Mouse (Mus musculus): ENCODE data around the gene Magel2. TPM values are rescaled to one million over a fixed set of nuclear protein-coding genes. Genes with fewer than 3 reads are reported as not detected.
A peak's percentile ranks its signal among the peaks of the same experiment; 100 is the strongest.

Gene Magel2
- polyA plus RNA-seq, 1 experiment from 2014 or later, result 11.9 TPM

DNA sequence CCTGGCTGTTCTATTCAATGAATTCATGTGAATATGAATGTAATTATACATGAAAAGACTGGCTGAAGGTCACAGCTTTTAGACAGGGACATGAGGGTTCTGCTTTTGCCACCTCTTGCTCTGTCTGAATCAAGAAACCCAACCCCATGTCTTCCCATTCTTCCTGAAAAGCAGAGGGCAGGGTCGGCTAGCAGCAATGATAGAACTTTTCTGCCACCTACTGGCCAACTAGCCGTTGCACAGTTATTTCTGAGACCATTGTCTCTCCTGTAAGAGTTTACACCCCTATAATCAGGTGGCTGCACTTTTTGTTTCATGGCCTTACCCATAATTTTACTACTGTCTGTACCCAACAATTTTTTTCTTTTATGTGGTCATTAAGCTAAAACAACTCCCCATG, 5.6 kb downstream of the Magel2 start:
- Histone ChIP-seq H3K9ac (replicated peaks) (no peak overlapping the region), H3K4me2 (replicated peaks) (no peak overlapping the region), H3K27me3 (no peaks in the 10 kb centered on the region), H3K36me3 (no peaks in the 10 kb centered on the region), H3K9me3 (no peaks in the 10 kb centered on the region; the same call in 1 of the 2 replicates), H3K4me3 (no peak overlapping the region), H3K27ac (replicated peaks) (no peak overlapping the region), H3K4me1 (no peaks in the 10 kb centered on the region; the same call in 1 of the 2 replicates)
- WGBS, result 14% methylated on average over 2 of the region's 2 CpGs
- peak; percentile 62 for ATAC-seq (replicated peaks)

DNA sequence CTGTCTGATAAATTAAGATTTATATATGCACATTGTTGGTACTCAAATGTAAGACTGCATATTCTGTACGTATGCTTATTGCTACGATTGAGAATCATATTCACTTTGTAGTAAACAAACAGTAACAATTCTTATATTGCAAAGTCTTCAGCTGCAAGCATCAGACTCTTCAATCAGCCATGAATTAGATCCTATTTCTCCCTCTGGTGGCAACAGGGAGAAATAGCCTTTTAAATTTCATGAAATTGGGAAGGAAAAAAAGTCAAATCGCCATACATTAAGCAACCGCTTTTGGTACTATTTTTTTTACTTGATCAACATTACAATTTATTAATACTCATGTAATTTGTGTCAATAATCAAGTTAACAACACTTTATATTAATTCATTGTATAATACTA, 11.5 kb downstream of the Magel2 start:
- no peak overlapping the region for H3K4me3 ChIP-seq

DNA sequence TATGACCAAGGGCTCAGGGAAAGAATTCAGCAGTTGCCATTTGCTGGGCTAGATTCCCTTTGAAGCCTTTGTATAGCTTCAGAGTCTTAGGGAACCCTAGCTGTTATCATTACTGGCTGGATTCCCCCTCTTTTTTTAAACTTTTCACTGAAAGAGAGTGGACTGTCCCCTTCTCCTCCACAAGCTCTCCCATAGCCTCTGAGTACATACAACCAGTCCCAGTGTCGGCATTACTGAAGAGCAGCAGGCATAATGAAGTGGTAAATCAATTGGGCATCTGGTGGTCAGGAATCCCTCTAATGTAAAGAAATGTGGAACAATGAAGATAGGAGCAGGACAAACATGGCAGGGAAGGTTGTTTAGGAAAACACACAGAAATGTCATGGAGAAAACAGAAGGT, 15.4 kb downstream of the Magel2 start:
- Histone ChIP-seq H3K4me1 (no peaks in the 10 kb centered on the region), H3K27ac (replicated peaks) (no peak overlapping the region), H3K4me3 (no peak overlapping the region), H3K36me3 (no peaks in the 10 kb centered on the region), H3K9ac (replicated peaks) (no peak overlapping the region), H3K4me2 (replicated peaks) (no peak overlapping the region), H3K9me3 (no peaks in the 10 kb centered on the region), H3K27me3 (no peaks in the 10 kb centered on the region)
- WGBS, result 50% methylated on average over 1 of the region's 1 CpGs
- no peak for ATAC-seq (replicated peaks)

More for the DNA sequence above, 11.5 kb downstream of the Magel2 start:
- WGBS, result 48% methylated on average over 4 of the region's 4 CpGs
- Histone ChIP-seq H3K9me3 (no peaks in the 10 kb centered on the region), H3K27me3 (no peaks in the 10 kb centered on the region), H3K4me1 (no peaks in the 10 kb centered on the region), H3K4me2 (replicated peaks) (no peak overlapping the region), H3K36me3 (no peaks in the 10 kb centered on the region), H3K27ac (replicated peaks) (no peak overlapping the region), H3K9ac (replicated peaks) (no peak overlapping the region)
- no peak for ATAC-seq (replicated peaks)

DNA sequence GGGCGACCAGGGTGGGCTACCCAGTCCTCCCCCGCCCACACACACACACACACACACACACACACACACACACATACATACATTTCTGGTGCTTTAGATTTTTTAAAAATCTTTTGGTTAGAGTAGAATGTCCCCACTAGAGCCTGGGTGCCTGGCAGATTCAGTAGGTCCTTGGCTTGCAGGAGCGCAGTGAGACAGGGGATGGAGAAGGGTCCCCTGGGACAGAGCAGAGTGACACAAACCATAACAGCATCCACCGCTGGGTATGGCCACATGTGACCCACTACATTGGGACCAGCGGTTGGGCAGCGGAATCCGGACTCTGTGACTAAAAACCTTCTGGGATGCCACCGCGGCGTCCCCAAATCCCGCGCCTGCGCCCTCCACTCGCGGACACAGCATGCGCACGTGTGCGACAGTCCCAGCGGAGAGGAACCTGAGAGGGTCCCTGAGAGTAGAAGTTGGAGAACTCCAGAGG, 29.8 kb downstream of the Magel2 start:
- H3K27ac ChIP-seq (replicated peaks), result no peak overlapping the region
- no peaks in the 10 kb centered on the region for H3K4me1 ChIP-seq
- ATAC-seq (replicated peaks), result peak; percentile 68
- no peaks in the 10 kb centered on the region for H3K36me3 ChIP-seq
- H3K4me2 ChIP-seq (replicated peaks), result peak overlapping the region; percentile 45
- H3K9me3 ChIP-seq, result no peaks in the 10 kb centered on the region
- 41% methylated on average over 19 of the region's 19 CpGs for WGBS
- H3K4me3 ChIP-seq, result peak overlapping the region; percentile 35
- no peaks in the 10 kb centered on the region for H3K27me3 ChIP-seq
- peak overlapping the region; percentile 34 for H3K9ac ChIP-seq (replicated peaks)

DNA sequence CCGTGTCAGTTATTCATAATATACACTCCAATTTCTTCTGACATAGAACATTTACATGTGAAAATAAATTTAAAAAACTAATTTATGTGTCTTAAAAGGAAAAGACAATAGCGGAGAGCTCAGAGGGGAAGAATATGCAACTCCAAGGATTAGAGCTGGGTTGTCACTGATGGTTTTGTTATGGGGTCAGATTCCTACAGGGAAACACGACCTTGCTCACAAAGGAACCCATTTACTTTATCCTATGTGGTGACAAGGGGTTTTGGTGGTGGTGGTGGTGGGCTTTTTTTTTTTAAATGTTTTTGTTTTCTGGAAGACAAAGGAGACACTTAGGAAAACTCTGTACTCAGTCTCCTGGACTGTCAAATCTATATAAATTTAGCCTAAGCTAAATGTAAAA, 31.0 kb downstream of the Magel2 start:
- WGBS, result 25% methylated on average over 3 of the region's 3 CpGs
- Histone ChIP-seq H3K27me3 (no peaks in the 10 kb centered on the region), H3K4me3 (no peak overlapping the region), H3K36me3 (no peaks in the 10 kb centered on the region), H3K4me1 (no peaks in the 10 kb centered on the region), H3K27ac (replicated peaks) (no peak overlapping the region), H3K9ac (replicated peaks) (no peak overlapping the region), H3K9me3 (no peaks in the 10 kb centered on the region), H3K4me2 (replicated peaks) (no peak overlapping the region)
- no peak for ATAC-seq (replicated peaks)

DNA sequence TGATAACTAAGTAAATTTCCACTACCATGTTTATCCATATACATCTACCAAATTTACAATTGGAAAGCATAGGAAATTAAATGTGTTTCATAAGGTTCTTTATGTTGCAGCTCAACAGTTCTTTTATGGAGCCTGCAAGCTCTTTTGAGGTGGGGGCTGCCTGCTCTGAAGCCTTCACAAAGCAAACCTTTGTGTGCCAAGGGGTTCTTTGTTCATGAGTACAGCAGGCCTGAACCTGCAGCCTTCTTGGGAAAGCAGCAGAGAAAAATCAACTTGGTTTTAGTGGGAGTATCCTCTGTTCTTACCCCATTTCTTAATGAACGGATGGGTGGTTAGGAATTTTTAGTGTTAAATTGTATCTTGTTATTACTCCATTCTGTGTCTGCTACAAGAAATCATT, 38.4 kb downstream of the Magel2 start:
- Histone ChIP-seq H3K9me3 (no peaks in the 10 kb centered on the region), H3K27ac (replicated peaks) (peak overlapping the region; percentile 56), H3K4me1 (peaks cover 17% of the 10 kb centered on the region), H3K36me3 (no peaks in the 10 kb centered on the region), H3K4me2 (replicated peaks) (no peak overlapping the region), H3K27me3 (no peaks in the 10 kb centered on the region), H3K9ac (replicated peaks) (no peak overlapping the region), H3K4me3 (no peak overlapping the region)
- WGBS, result 38% methylated on average over 1 of the region's 1 CpGs
- no peak for ATAC-seq (replicated peaks)

DNA sequence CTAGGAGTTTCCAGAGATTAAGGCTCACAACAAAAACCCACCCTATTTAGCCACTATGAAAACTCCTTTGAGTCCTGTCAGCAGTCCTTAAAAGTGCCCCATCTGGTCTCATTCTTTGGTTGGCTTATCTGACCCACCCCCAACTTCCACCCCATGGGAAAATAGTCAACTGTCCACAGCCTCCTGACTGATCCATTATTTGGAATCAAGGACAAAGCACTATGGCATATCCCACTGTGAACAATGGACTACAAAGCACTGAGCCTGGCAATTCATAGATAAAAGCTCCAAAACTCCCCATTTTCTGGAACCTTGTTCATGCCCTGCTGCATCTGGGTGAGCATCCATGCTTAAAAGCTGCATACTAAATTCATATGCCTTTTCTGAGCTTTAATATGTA, 39.4 kb downstream of the Magel2 start:
- Histone ChIP-seq H3K9ac (replicated peaks) (0 out of 2 replicates have a peak overlapping the region, but pooled peaks have one; percentile 7), H3K27ac (replicated peaks) (peak overlapping the region; percentile 43), H3K27me3 (no peaks in the 10 kb centered on the region), H3K4me2 (replicated peaks) (peak overlapping the region; percentile 14; the same call in 1 of the 2 replicates), H3K36me3 (no peaks in the 10 kb centered on the region), H3K4me1 (peaks cover 17% of the 10 kb centered on the region), H3K4me3 (no peak overlapping the region), H3K9me3 (no peaks in the 10 kb centered on the region)
- no peak for ATAC-seq (replicated peaks)

DNA sequence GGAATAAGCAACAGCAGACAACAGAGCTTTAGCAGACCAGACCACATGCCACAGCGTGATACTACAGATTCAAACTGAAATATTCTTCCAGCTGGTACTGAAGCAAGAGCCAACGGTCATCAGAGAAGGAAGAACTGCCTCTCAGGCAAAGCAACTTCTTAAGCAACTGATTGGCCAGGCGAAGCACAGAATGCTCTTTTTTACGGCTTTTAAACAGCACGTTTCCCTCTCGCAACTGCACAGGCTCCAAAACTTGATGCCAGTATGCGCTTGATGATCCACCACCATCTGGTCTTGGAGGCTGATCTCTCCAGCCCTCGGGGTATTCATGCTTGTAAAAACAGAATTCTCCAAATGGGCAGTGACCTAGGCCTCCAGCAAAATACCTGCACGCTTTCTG, 41.5 kb downstream of the Magel2 start:
- Histone ChIP-seq H3K9me3 (no peaks in the 10 kb centered on the region), H3K4me3 (peak overlapping the region; percentile 72), H3K36me3 (no peaks in the 10 kb centered on the region), H3K27me3 (no peaks in the 10 kb centered on the region), H3K27ac (replicated peaks) (peak overlapping the region; percentile 95), H3K4me1 (peaks cover 19% of the 10 kb centered on the region), H3K9ac (replicated peaks) (peak overlapping the region; percentile 75), H3K4me2 (replicated peaks) (peak overlapping the region; percentile 67)
- no peak for ATAC-seq (replicated peaks)
- WGBS, result 40% methylated on average over 9 of the region's 9 CpGs

DNA sequence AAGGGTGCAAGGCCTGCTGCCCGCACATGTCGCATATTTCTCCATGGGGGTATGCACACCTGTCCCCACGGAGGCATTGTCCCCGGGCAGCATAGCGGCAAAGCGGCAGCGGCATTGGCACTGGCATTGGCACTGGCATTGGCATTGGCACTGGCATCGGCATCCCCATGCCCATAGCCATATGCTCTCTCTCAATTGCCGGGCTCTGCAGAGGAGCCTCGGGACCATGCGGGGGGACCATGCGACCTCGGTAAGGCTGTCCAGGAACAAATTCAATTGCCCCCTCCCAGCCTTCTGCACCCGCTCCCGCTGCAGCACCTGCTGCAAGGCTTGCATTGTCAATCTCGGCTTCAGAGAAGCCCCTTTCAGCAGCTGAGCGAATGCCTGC, 42.3 kb downstream of the Magel2 start:
- Histone ChIP-seq H3K9ac (replicated peaks) (peak overlapping the region; percentile 75), H3K9me3 (no peaks in the 10 kb centered on the region), H3K4me3 (peak overlapping the region; percentile 72), H3K4me2 (replicated peaks) (peak overlapping the region; percentile 67), H3K36me3 (no peaks in the 10 kb centered on the region), H3K4me1 (peaks cover 19% of the 10 kb centered on the region), H3K27ac (replicated peaks) (peak overlapping the region; percentile 95), H3K27me3 (no peaks in the 10 kb centered on the region)
- ATAC-seq (replicated peaks), result no peak; the same call in 1 of the 2 replicates
- 36% methylated on average over 17 of the region's 17 CpGs for WGBS

DNA sequence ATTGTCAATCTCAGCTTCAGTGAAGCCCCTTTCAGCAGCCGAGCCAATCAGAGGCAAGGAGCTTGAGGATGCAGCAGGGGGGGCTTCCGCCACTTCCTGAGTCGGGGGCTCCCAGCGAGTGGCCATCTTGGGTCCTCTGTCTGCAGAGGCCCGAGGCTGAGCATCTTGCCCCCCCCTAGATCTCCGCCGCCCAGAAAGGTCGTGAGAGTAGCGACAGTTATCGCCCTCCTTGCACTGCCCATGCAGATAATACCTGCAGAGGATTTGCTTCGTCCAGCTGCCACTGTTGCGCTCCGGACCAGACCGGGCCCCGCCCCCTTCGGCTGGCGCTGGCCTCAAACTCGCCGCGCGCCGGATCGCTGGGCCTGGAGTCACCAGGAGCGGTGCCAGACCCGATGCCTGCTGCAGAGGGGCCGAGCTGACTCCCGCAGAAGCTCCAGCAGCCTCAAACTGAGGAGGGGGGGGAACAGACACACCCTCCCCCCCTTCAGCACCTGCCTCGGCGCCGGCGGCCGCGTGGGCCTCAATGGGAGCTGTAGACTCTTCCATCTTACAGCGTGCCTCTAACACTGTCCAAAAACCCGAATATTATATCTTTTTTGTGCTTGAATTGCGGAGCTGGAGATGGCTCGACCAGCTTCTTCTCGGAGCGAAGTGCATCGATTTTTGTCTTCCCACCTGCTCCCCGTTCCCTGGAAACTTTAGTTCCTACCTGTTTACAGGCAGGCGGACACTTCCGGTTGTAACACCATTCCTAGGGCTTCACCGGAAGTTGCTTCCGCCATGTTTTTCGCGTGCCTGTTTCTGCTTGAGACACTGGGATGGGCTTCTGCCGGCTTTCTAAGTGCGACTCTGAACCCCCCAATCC, 42.9 kb downstream of the Magel2 start, which contains the start of gene Mkrn3:
Mkrn3 (minus strand) TSS at position 647 of the 868 bp plus-strand sequence.
- 32% methylated on average over 49 of the region's 49 CpGs for WGBS
- H3K4me3 ChIP-seq, result peak within 1 kb of the TSS; percentile 72
- ATAC-seq (replicated peaks), result peak; percentile 94
- peak within 1 kb of the TSS; percentile 95 for H3K27ac ChIP-seq (replicated peaks)
- H3K4me1 ChIP-seq, result peaks cover 19% of the 10 kb centered on the region
- H3K36me3 ChIP-seq, result no peaks in the 10 kb centered on the region
- H3K9me3 ChIP-seq, result no peaks in the 10 kb centered on the region
- peak within 1 kb of the TSS; percentile 67 for H3K4me2 ChIP-seq (replicated peaks)
- H3K9ac ChIP-seq (replicated peaks), result peak within 1 kb of the TSS; percentile 75
- no peaks in the 10 kb centered on the region for H3K27me3 ChIP-seq

DNA sequence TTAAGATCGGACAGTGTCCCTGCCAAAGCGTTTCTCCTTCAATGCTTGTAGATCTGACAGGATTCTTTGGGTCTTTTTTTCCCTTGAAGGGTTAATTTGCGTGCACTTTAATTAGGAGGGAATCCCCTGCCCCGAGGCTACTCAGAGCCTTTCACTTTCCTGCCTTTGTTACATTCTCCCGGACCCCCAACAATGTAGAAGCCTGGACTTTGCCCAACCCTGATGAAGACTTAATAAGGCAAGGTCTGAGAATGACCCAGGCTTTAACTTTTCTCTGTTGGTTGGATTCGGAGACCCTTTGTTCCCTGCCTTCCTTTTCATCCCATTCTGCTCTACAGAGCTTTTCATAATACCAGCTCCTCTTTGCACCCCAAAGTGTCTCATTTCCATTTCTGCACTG, 43.8 kb downstream of the Magel2 start:
- Histone ChIP-seq H3K36me3 (no peaks in the 10 kb centered on the region), H3K9ac (replicated peaks) (peak overlapping the region; percentile 41), H3K27ac (replicated peaks) (peak overlapping the region; percentile 95), H3K27me3 (no peaks in the 10 kb centered on the region), H3K4me2 (replicated peaks) (peak overlapping the region; percentile 33), H3K9me3 (no peaks in the 10 kb centered on the region), H3K4me1 (peaks cover 19% of the 10 kb centered on the region), H3K4me3 (peak overlapping the region; percentile 72)
- WGBS, result 31% methylated on average over 6 of the region's 6 CpGs
- peak; percentile 24; the same call in 1 of the 2 replicates for ATAC-seq (replicated peaks)

DNA sequence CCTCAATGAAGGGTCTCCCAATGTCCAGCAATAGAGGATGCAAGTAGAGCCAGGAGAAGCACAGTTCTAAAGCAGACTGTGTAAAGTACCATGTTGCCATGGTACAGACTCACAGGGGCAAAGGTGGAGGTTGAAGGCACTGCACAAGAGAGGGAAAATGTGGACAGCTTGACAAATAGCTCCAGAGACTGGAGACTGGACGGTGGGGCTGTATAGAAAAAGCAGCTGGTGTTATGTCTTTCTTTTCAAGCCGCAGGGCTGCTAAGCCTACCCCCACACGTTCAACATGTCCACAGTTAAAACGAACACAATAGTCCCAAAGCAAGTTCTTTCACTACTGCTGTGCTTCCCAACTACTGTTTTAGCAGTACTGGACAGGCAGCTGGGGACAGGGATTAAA, 46.4 kb downstream of the Magel2 start:
- no peaks in the 10 kb centered on the region for H3K9me3 ChIP-seq
- H3K9ac ChIP-seq (replicated peaks), result no peak overlapping the region
- H3K36me3 ChIP-seq, result no peaks in the 10 kb centered on the region
- H3K4me2 ChIP-seq (replicated peaks), result peak overlapping the region; percentile 19; the same call in 1 of the 2 replicates
- H3K4me1 ChIP-seq, result peaks cover 7% of the 10 kb centered on the region; the same call in 1 of the 2 replicates
- 24% methylated on average over 4 of the region's 4 CpGs for WGBS
- no peaks in the 10 kb centered on the region for H3K27me3 ChIP-seq
- no peak overlapping the region for H3K4me3 ChIP-seq
- H3K27ac ChIP-seq (replicated peaks), result 0 out of 2 replicates have a peak overlapping the region, but pooled peaks have one; percentile 33
- ATAC-seq (replicated peaks), result no peak

Data from forebrain, embryonic 15.5 days (tissue).